Mouse (Mus musculus) frontal cortex, adult (tissue): ENCODE data around the gene Atl1.
A peak's percentile ranks its signal among the peaks of the same experiment; 100 is the strongest.

Experiments used
- ATAC-seq: cut with Nextera tagmentation; 2 replicates; pipeline ENCODE4 v1.9.2; 2017; ENCODE audit warnings: mild to moderate bottlenecking, moderate library complexity, mixed read lengths; ENCODE audit not compliant: low TSS enrichment

Atl1 gene

GRCm38 (mm10) chr12:70015936-70016335, 123.5 kb downstream of the Atl1 start:
- peak; percentile 90 for ATAC-seq
